Mouse (Mus musculus): ENCODE results near the gene Tmem132b.

- TF ChIP-seq EP300 (IDR thresholded peaks at IDR 0.05) = no peak
- no peak for TF ChIP-seq CTCF (IDR thresholded peaks at IDR 0.05)
These were observed 594 bp downstream of the Tmem132b start for GRCm38 (mm10) chr5:125532191-125532544.

All from lung, postnatal 0 days (tissue).